Mouse (Mus musculus): Measurements from ENCODE around the gene Cbr2.

Gene Cbr2

GRCm38 (mm10) chr11:120730331-120730870 lies 1.5 kb downstream of the Cbr2 start:
- no peak for DNase-seq

DNA sequence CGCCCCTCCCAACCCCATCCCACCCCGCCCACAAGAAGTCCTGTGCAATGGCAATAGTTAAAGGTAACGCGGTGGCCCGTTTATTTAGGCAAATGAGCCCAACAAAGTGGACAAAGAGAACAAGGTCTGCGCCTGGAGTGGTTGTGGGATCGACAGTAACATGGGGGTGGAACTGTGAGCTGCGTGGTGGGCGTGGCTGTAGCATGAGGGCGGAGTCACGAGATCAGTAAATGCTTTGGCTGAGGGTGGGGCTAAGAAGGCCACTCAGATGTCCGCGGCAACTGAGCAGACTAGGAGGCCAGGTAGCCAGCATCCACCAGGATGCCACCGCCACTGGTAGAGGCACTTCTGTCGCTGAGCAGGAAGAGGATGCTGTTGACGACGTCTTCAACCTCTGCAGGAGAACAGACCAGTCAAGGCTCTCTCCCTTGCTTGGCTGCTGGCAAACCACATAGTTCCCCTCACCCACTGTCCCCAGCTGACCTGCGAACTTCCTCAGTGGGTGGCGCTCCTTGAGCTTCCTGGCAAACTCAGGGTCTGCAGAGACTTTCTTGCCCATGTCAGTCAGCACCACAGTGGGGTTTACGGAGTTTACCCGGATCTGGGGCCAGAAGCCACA lies 2.4 kb downstream of the Cbr2 start:
- DNase-seq = peak; percentile 49 to 62

GRCm38 (mm10) chr11:120728530-120729240 lies 3.2 kb downstream of the Cbr2 start:
- no peak for DNase-seq

DNA sequence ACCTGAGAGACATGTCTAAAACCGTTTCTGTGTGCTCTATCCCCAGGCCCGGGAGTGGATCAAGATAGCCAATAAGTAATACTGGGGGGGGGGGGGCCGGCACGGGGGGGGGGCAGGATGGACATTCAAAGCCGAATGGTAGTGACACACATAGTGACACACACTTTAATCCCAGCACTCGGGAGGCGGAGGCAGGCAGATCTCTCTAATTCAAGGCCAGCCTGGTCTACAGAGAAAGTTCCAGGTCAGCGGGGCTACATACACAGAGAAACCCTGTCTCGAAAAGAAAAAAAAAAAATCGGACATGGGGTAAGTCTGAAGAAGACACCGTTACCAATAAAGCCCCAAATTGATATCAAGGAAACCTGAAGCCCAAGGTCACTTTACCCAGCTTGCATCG lies 4.3 kb downstream of the Cbr2 start:
- DNase-seq = no peak

DNA sequence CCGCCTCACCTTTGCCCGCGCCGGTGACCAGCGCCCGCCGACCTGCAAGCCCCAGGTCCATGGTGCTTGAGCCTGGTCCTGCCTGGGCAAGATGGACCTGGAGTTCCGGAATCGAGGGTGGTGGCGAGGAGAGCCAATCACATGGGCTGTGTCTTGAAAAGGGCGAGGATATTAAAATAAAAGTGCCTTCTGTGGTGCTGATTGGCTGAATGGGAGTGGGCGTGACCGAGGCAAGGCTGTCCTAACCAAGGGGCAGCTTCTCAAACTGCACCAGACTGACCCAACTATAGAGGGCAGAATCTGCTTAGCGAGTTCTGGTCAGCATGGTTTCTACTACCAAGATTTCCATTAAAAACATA lies 4.8 kb downstream of the Cbr2 start, which contains the start of gene Dcxr:
Gene Dcxr, minus strand, starts transcription at position 113 of the 359 bp plus-strand sequence.
- peak; percentile 97 to 98 for DNase-seq

- peak; percentile 61 to 69 for DNase-seq
Observed at GRCm38 (mm10) chr11:120726243-120727168, 5.4 kb downstream of the Cbr2 start.

DNA sequence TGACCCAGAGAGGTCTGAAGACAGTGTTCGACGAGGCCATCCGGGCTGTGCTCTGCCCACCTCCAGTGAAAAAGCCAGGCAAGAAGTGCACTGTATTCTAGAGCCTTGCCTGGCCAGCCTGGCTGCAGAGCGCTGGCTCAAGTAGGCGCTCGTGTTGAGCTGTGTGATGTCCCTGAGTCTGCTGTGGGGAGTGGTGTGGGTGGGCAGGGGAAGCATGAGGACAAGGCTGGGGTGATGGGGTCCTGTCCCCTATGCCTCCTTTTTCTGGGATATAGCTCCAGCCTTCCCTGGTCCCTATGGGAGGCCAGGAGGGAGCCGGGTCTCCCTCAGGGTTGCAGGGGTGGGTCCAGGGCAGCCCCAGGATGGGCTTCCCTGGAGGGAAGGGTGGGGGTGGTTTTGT lies 8.4 kb downstream of the Cbr2 start:
- no peak for DNase-seq

- DNase-seq = peak; percentile 66 to 71
Observed at GRCm38 (mm10) chr11:120722761-120723382, 9.0 kb downstream of the Cbr2 start.

DNA sequence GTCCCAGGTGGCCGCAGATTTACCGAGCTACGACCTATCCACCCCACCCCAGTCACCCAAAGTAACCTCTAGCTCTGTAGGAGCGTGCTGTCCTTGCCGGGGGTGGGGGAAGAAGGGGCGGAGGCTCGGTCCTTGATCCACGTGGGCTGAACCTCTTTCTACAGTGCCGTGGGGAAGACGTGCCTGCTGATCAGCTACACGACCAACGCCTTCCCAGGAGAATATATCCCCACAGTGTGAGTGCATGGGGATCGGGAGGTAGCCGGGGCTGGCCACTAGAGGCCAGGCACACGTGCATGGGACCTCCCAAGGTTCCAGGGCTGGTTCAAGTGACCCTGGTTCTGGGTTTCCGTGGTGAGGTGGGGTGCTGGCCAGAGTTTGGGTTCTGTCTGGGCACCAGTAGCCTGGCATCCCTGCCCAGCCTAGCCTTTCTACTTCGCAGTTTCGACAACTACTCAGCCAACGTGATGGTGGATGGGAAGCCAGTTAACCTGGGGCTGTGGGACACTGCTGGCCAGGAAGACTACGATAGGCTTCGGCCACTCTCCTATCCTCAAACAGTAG lies 9.8 kb downstream of the Cbr2 start:
- DNase-seq = peak in 1 of 2 experiments; percentile 33

DNA sequence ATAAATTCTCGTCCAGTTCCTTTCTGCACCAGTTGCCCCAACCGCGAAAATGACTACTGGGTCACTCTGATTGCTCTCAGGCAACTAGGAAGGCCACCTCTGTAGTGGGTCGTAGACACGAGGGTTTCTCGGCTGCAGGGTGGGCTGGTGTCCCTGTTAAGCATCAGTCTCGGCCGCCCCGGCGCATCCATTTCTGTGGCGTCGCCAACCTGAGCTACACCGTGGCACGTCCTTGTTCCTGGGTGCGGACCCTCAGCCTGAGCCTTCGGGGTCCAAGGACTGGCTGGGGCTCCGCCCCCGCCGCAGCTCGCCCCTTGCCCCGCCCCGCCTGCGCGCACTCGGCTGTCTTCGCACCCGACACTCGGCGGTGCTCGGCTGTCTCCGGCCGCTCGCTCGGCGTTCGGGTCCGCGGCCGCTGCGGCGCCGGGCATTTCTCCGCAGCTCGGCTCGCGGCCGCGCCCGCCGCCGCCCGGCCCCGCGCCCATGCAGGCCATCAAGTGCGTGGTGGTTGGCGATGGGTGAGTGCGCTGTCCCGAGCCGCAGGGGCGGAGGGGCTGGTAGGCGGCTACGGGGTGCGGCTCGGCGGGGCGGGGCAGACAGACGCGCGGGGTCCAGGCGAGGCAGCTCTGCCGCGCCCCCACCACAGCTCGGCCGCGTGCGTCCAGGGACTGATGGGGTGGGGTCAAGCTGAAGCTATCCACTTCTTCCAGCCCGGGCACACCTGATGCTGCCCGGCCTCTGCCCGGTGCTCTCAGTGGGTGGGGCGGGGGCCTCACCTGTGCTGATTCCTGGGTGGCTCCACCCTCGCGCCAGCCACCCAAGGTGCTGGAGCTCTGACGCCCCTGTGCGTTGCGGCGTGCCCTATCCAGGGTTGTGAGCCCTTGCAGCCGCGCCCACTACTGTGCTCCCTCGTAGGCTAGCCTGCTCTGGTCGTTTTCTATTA lies 10.5 kb downstream of the Cbr2 start, which contains the start of gene Rac3:
Gene Rac3, plus strand, starts transcription at position 347 of the 943 bp plus-strand sequence.
- peak in 1 of 2 experiments; percentile 47 for DNase-seq

DNA sequence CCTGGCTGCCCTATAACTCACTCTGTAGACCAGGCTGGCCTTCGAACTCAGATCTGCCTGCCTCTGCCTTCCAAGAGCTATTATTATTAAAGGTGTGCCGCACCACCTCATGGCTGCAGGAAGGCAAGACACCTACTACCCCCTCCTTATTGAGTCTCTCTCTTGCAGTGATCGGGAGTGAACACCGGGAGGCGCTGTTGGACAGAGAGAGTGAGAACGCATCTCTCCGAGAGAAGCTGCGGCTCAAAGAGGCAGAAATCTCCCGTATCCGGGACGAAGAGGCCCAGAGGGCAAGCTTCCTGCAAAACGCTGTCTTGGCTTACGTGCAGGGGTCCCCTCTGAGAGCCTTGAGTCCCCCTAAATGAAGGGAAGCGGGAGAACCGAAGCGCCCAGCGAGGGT lies 11.5 kb downstream of the Cbr2 start:
- peak; percentile 85 to 90 for DNase-seq

- no peak for DNase-seq
Observed at GRCm38 (mm10) chr11:120719841-120720376, 12.0 kb downstream of the Cbr2 start.

- no peak for DNase-seq
Observed at GRCm38 (mm10) chr11:120719242-120719641, 12.7 kb downstream of the Cbr2 start.

GRCm38 (mm10) chr11:120715131-120715530 lies 16.8 kb downstream of the Cbr2 start:
- DNase-seq = no peak

DNA sequence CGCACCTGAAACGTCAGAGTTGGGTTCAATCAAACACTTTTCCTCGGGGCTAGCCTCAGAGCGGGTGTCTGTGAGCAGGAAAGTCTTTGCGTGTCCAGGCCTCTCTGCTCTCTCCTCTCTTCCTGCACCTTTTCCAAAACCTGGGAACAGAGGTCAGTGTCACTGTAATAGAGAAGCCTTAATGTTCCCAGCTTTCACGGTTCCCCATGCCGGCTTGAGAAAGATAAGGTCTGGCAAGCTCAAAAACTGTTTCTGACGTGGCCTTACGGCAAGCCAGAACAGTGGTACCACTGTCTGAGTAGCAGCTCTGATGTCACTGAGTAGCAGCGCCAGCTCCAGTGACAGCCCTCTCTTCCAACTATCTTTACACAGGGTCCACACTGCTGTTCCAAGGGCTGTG lies 17.4 kb downstream of the Cbr2 start:
- no peak for DNase-seq

- DNase-seq = peak; percentile 98 to 99
Observed at GRCm38 (mm10) chr11:120713580-120714518, 18.1 kb downstream of the Cbr2 start, which contains the start of the genes Cenpx and Lrrc45. Gene Cenpx (minus strand): TSS chr11:120713738. Gene Lrrc45 (plus strand): TSS chr11:120713925.

DNA sequence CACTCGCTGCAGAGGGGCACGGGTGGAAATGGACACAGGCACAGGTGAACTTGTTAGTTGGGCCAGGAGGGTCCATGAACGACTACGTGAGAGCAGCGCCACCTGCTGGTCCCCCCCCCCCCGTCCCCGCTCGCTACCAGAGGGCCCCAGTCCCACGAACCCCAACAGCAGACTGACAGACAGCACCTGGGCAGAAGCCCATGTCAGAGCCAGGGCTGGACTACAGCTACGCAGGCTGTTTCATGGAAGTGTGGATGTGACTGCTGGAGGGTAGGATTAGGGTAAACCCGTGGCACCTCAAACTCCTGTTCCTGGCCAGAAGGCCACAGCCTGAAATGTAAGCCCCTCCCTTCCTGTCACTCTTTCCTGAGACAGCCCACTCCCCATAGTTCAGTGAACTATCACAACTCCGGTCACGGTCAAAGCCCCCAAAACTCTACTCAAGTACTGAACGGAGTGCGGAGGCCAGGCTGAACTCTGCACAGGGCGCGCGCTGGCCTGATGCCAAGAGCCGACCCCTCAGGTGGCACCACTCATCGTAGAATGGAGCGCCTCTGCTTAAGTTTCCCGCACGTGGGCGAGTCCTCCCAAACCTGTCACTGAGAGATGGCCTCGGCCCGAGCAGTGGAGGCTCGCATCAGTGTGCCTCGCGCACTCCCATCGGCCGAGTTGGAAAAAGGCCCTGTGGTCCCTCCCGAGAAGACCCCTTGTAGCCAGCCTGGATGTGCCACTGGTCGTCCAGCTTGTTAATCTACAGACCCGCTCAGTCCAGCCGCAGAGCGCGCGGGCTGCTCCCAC lies 18.9 kb downstream of the Cbr2 start:
- peak; percentile 41 to 51 for DNase-seq

GRCm38 (mm10) chr11:120711980-120712604 lies 19.8 kb downstream of the Cbr2 start:
- DNase-seq = no peak
